Mouse (Mus musculus) retina, postnatal 1 day (tissue): ENCODE data around the gene Irak4.

ENCODE experiments used
- DNase-seq: peaks from one replicate; pipeline ENCODE4 v3.0.0-alpha.2; 2012

Irak4 gene

DNA sequence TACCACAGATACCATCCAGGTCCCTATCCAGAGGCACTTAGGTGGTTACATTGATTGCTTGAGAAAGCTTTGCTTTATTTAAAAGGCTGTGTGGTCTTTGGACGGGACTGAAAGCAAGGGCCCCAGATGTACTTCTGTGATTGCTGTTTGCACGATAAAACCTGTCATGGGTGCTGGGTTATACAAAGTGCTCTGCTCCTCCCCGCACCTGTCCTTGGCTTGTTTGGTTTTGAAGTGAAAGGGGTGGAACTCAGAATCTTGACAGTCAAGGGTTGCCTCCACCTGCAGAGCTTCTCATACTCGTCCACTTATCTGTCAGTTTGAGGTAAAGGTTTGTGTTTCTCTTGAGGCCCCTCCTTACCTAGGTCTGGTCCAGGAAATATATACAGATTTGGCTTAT, 87.1 kb downstream of the Irak4 start:
- DNase-seq, result no peak
